Mouse (Mus musculus) heart, postnatal 0 days (tissue): ENCODE results near the gene Ripply3. TPM values are rescaled to one million over a fixed set of nuclear protein-coding genes. Genes with fewer than 3 reads are reported as not detected.
A peak's percentile ranks its signal among the peaks of the same experiment; 100 is the strongest.

Source experiments
- ATAC-seq: fragments of 200-750 bp; cut with Nextera tagmentation; 2 replicates; pipeline ENCODE4 v1.8.0; 2017; ENCODE audit warnings: low read depth, moderate number of reproducible peaks, moderate library complexity; ENCODE audit not compliant: insufficient read depth
- DNase-seq: peaks from one replicate; pipeline ENCODE4 v3.0.0-alpha.2; 2016; ENCODE audit warnings: low spot score
- H3K27ac ChIP-seq: fragments of 300-500 bp; sonication (generic); 2 replicates; pipeline ENCODE4 v1.5.1; 2014; ENCODE audit warnings: low read depth, mild to moderate bottlenecking
- H3K27me3 ChIP-seq: fragments of 300-500 bp; sonication (generic); 2 replicates; pipeline ENCODE4 v1.6.1; 2014; ENCODE audit warnings: low read length, mixed read lengths; ENCODE audit not compliant: control insufficient read depth, insufficient read depth
- H3K36me3 ChIP-seq: fragments of 300-500 bp; sonication (generic); replicated peaks from 2 replicates; pipeline ENCODE4 v1.6.1; 2014; ENCODE audit warnings: low read length, mixed read lengths; ENCODE audit not compliant: control insufficient read depth, insufficient read depth
- H3K4me1 ChIP-seq: fragments of 300-500 bp; sonication (generic); 2 replicates; pipeline ENCODE4 v1.6.1; 2014; ENCODE audit warnings: antibody characterized with exemption; ENCODE audit not compliant: control insufficient read depth, insufficient read depth
- H3K4me2 ChIP-seq: fragments of 300-500 bp; sonication (generic); 2 replicates; pipeline ENCODE4 v1.6.1; 2014; ENCODE audit warnings: low read depth, mild to moderate bottlenecking, low read length, moderate library complexity
- H3K4me3 ChIP-seq: fragments of 300-500 bp; sonication (generic); 2 replicates; pipeline ENCODE4 v1.5.1; 2014; ENCODE audit warnings: low read depth, low read length
- H3K9ac ChIP-seq: fragments of 300-500 bp; sonication (generic); replicated peaks from 2 replicates; pipeline ENCODE4 v1.6.1; 2014; ENCODE audit warnings: low read depth, low read length, mixed read lengths
- H3K9me3 ChIP-seq: fragments of 300-500 bp; sonication (generic); replicated peaks from 2 replicates; pipeline ENCODE4 v1.6.1; 2016; ENCODE audit warnings: low read length; ENCODE audit not compliant: control insufficient read depth
- CTCF ChIP-seq: IDR thresholded peaks from 2 replicates; pipeline ENCODE4 v1.5.1; 2016; ENCODE audit warnings: antibody characterized with exemption, control low read depth, low read depth
- EP300 ChIP-seq: IDR thresholded peaks from 2 replicates; pipeline ENCODE4 v1.6.1; 2016; ENCODE audit warnings: antibody characterized with exemption, low read depth
- WGBS: fragments of 180-500 bp; shearing (Covaris S2); extraction: QIAGEN DNeasy Blood & Tissue Kit; methylation state at CpG from one replicate; pipeline ENCODE4 v1.1.7; 2014; 5-methylcytosine and 5-hydroxymethylcytosine counted together
- polyA plus RNA-seq: library from polyadenylated mRNA; unstranded; fragments of >200 nt; fragmentation: Nextera tagmentation; extraction: Ambion mirVana; gene quantifications from 2 replicates; pipeline ENCODE4 v1.2.1, GENCODE M21; 2015
- total RNA-seq: library from RNA; depleted of rRNA; stranded (reverse); fragments of >200 nt; gene quantifications from 2 replicates; pipeline ENCODE4 v1.2.3, GENCODE M21; 2014; ENCODE audit warnings: low replicate concordance

Gene Ripply3
- total and polyA plus RNA-seq, 2 experiments from 2014 or later, result 4.6 to 5.3 TPM

DNA sequence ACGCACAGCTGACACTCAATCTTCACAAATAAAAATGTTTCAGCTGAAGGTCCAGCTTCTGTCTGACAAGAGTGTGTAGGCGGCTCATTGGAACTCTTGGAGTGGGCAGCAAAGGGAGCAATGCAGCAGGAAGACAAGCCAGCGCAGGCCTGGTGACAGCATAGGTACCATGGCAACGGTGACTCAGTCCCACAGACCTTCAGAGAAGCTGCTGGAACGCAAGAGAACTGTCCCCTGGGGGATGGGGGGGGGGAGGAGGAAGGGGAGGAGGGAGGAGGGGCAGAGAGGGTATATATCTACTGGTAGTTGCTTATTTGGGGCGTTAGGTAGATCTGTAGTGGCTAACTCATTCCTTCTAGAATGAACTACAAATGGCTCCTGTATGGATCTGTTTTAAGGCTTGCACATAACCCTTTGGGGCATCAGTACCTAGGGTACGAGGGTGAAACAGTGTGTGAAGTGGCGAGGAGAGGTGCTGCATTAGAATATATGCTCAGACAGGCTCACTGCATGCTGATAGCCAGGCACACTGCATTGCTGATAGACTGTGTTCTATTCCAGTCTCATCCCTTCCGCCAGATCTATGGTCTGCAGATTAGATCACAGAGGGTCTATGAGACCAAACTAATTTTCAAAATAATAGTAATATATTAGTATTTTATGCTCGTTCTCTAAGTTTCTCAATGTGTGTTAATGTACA is 34.1 kb downstream of the Ripply3 start:
- DNase-seq (peak; percentile 68), ATAC-seq (peak; percentile 88)
- 23% methylated on average over 10 of the region's 10 CpGs for WGBS
- H3K36me3 ChIP-seq, result no peaks in the 10 kb centered on the region
- H3K4me1 ChIP-seq, result peaks cover 6% of the 10 kb centered on the region
- no peak overlapping the region for H3K27ac ChIP-seq
- TF ChIP-seq EP300 (no peak), CTCF (no peak)
- no peak overlapping the region for H3K4me2 ChIP-seq
- no peaks in the 10 kb centered on the region for H3K27me3 ChIP-seq
- H3K4me3 ChIP-seq, result no peak overlapping the region
- H3K9ac ChIP-seq, result no peak overlapping the region
- H3K9me3 ChIP-seq, result no peaks in the 10 kb centered on the region

GRCm38 (mm10) chr16:94363814-94364213 is 35.6 kb downstream of the Ripply3 start:
- H3K36me3 ChIP-seq, result no peaks in the 10 kb centered on the region
- H3K27ac ChIP-seq, result no peak overlapping the region
- no peaks in the 10 kb centered on the region for H3K9me3 ChIP-seq
- no peak for ATAC-seq
- peaks cover 6% of the 10 kb centered on the region for H3K4me1 ChIP-seq
- no peak overlapping the region for H3K9ac ChIP-seq
- WGBS, result 84% methylated on average over 4 of the region's 4 CpGs
- no peak overlapping the region for H3K4me3 ChIP-seq
- no peak for DNase-seq
- H3K4me2 ChIP-seq, result no peak overlapping the region
- no peaks in the 10 kb centered on the region for H3K27me3 ChIP-seq
- no peak for TF ChIP-seq EP300
- TF ChIP-seq CTCF, result no peak

GRCm38 (mm10) chr16:94365435-94365834 is 37.2 kb downstream of the Ripply3 start:
- ATAC-seq (no peak), DNase-seq (no peak)
- no peak overlapping the region for H3K4me2 ChIP-seq
- no peaks in the 10 kb centered on the region for H3K9me3 ChIP-seq
- no peak overlapping the region for H3K9ac ChIP-seq
- no peak overlapping the region for H3K4me3 ChIP-seq
- no peak overlapping the region for H3K27ac ChIP-seq
- 73% methylated on average over 3 of the region's 3 CpGs for WGBS
- TF ChIP-seq CTCF (no peak), EP300 (no peak)
- no peaks in the 10 kb centered on the region for H3K27me3 ChIP-seq
- H3K4me1 ChIP-seq, result peaks cover 16% of the 10 kb centered on the region
- no peaks in the 10 kb centered on the region for H3K36me3 ChIP-seq

- Histone ChIP-seq H3K27me3 (no peaks in the 10 kb centered on the region), H3K9ac (peak overlapping the region; percentile 83), H3K4me3 (peak overlapping the region; percentile 85), H3K4me2 (peak overlapping the region; percentile 69), H3K36me3 (no peaks in the 10 kb centered on the region), H3K27ac (peak overlapping the region; percentile 98), H3K4me1 (peaks cover 16% of the 10 kb centered on the region), H3K9me3 (no peaks in the 10 kb centered on the region)
- no peak for ATAC-seq
- peak; percentile 45 for DNase-seq
- 10% methylated on average over 6 of the region's 6 CpGs for WGBS
- TF ChIP-seq CTCF, result no peak
- TF ChIP-seq EP300, result no peak
Measured at GRCm38 (mm10) chr16:94369596-94370172, 41.5 kb downstream of the Ripply3 start.

GRCm38 (mm10) chr16:94370173-94370914 is 42.1 kb downstream of the Ripply3 start, which contains the start of gene Ttc3:
TSS of gene Ttc3 (plus strand) at chr16:94370618.
- no peaks in the 10 kb centered on the region for H3K9me3 ChIP-seq
- WGBS, result under 1% methylated on average over 72 of the region's 79 CpGs
- peak within 1 kb of the TSS; percentile 85 for H3K4me3 ChIP-seq
- H3K27me3 ChIP-seq, result no peaks in the 10 kb centered on the region
- TF ChIP-seq EP300 (peak; percentile 64; the same call in 1 of the 2 replicates), CTCF (no peak)
- peak within 1 kb of the TSS; percentile 69 for H3K4me2 ChIP-seq
- DNase-seq (peak; percentile 93), ATAC-seq (peak; percentile 83)
- peak within 1 kb of the TSS; percentile 83 for H3K9ac ChIP-seq
- peak within 1 kb of the TSS; percentile 98 for H3K27ac ChIP-seq
- H3K4me1 ChIP-seq, result peaks cover 19% of the 10 kb centered on the region
- H3K36me3 ChIP-seq, result no peaks in the 10 kb centered on the region
